Mouse (Mus musculus): Measurements from ENCODE around the gene Btbd9.

The Btbd9 gene

DNA sequence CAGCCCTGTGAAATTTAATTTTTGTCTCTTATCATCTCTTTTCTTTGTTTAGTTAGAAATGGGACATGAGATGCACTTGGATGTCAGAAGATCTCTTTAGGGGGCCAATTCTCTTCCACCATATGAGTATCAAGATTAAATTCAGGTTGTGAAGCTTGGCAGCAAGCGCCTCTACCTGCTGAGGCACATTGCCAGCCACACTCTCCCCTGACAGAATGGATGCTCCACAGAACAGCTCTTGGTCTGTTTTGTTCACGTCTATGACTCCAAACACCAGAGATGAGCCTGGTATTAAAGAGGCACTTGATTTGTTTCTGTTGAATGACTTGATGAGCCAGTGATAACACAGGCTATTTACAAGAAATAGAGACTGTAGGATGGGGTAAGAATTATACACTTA is 13.5 kb downstream of the Btbd9 start:
- no peak for DNase-seq (ENCODE audit: low read depth in 2 of 2, low spot score in 2 of 2)

DNA sequence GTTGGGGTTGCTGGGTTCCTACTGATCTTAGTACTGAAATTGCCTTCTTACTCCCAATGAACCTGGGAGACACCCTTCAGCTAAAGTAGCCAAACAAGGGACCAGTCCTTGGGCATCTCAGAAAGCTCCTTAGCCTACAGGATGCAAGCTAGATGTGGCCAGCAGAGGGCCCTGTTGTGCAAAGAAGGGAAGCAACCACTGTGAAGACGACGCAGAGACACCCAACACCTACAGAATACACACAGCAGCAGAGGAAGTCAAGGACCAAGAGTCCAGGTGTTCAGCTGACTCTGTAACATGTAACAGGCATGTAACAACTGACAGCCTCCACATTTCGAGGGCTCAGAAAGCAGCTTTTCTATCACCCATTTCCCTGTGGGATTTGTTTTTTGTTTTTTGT is 16.8 kb downstream of the Btbd9 start:
- DNase-seq (ENCODE audit: low read depth in 2 of 2, low spot score in 2 of 2), result peak; percentile 77 to 83

DNA sequence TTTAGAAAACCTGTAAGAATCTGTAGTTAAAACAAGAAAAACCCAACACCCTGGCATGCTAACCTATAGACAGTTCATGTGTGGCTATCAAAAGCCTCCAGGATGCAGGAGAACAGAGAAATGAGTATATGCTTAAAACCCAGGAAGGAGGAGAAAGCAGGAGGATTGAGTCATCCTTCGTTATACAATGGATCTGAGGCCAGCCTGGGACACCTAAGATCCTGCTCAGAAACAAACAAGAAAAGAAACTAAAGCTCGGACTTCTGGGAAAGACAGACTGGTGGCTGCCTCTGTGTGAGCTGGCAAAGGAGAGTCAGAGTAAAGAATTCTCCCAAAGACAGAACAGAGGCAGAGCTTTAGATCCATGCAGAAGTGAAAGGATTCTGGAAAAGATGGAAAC is 17.7 kb downstream of the Btbd9 start:
- no peak for DNase-seq (ENCODE audit: low read depth in 2 of 2, low spot score in 2 of 2)

DNA sequence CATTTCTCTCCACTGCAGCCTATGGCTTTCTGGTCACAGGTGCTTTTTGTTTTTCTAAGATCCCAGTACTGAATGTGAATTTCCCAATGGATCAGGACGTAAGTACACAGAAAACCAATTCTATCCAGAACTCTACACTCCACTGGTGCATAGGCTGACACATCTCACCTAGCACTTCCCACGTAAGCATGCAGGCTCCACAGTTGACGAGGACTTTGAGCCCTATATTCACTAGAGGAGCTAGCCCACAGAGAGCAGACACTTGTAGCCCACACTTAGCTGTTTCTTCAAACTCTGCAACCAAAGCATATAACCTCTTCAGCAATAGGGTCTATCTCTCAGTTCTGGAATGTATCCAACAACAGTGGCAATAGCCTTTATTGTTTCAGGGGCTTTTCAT is 19.8 kb downstream of the Btbd9 start:
- no peak for DNase-seq (ENCODE audit: low read depth in 2 of 2, low spot score in 2 of 2)

DNA sequence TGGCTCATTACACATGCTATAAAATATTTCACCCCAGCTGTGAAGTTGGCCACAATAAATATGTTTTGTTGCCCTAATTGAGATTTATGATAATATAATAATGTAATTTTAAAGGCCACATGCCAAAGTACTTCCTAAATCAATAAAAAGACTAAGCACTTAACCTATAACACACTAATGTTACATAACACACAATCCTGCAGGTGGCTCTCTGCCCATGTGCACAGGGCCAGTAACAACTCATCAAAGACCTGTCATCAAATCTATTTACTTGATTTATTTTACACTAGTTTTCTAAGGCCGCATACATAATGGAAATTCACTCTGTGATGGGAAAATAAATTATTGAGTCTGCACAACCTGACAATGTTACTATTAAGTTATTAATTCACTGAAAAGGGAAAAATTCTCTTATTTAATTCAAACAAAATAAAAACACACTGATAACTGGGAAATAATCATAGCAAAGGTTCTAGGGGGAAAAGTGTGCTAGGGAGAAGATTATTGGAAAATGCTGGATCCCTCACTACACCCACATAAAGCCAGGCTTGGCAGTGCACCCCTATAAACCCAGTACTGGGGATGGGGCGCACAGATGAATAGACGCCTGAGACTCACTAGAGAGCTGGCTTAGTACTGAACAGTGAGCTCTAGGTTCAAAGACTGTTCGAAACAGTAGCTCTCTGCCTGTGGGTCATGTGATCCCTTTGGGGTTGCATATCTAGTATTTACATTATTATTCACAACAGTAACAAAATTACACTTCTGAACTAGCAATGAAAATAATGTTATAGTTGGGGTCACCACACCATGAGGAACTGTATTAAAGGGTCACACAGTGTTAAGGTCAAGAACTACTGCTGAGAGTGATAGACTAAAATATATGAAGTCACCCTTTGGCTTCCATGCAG is 23.0 kb downstream of the Btbd9 start:
- DNase-seq (ENCODE audit: low read depth in 2 of 2, low spot score in 2 of 2), result no peak

DNA sequence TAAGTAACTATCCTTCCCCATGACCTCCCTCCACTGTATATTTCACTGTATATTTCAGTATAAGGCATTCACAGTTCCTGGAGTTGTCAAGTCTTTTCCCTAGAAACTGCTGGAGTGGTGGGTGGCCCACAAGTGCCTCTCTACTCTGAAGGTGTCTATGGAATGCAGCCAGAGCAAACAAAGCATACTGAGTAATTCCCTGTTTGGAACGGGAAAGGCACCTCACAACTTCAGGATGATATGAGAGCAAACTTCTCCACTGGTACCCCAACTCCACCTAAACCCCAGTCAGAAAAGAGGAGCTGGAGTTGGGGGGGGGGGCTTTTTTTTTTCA is 25.5 kb downstream of the Btbd9 start:
- DNase-seq (ENCODE audit: low read depth in 2 of 2, low spot score in 2 of 2), result no peak

DNA sequence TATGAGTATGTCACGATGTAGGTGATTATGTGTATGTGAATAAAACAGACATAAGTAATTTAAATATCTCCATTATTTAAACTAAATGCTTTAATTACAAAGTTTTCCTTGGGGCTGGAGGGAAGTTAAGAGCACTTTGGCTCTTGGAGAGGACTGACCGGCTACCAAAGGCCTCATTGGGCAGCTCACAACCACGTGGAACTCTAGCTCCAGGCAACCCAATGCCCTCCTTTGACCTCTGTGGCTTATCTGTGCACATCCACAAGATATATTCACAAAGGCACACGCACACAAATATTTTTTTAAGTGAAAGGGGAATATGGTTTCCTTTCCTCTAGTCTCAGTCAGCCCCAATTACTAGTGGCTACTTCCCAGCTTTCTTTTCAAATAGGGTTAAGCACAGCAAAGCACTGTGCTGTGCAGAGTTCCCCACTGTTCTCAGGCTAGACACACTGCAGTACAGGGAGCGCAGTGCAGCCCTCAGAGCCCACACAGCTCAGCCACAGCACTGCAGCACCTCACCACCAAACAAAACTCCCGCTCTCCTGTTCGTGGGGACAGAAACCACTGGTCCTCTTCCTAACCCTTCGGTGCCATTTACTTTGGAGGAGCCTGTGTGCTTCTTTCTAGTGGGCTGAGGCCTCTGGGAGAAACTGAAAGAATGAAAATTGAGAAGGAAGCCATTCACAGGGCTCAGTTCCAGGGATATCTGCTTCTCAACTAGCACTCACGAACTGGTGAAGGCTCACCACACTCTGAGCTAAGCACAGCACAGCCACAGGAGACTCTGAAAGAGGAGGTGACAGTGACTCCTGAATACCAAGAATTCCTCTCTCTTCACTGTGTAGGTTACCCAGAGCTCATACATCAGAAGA is 26.2 kb downstream of the Btbd9 start:
- no peak for DNase-seq (ENCODE audit: low read depth in 2 of 2, low spot score in 2 of 2)

DNA sequence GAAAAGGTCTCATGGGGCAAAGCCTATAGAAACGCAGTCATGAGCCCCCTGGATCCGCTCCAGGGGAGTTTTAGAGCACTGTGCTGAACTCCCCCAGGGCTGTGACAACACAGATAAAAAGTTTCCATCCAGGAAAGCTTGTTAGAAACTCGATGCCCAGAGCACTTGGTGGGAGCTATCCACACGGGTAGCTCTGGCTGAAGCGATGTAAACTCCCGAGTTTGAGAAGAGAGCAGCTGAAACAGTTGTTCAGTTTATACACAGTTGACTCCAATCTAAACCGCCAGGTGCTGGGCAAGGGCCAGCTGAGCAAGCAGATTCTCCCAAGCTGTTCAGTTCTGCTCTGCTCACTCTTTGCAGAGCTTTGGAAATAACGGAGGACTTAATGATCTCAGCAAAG is 37.2 kb downstream of the Btbd9 start:
- DNase-seq (ENCODE audit: low read depth in 2 of 2, low spot score in 2 of 2), result no peak

DNA sequence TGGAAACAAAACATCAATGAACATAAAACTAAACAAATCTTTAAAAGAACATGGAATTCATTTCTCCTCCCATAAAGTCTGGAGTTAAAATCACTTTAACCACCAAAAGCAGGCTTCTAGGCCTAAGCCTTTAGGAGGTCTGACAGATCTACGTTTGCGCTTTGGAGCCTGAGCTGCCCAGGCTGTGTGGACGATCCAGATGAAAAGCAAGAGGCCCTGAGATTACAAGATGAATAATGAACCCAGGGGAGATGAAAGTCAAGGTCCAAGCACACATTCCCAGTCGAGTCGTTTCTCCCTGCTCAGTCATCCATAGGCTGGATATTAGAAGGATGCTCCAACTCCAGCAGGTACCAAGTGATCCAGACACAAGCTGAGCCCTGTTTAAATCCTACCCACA is 39.6 kb downstream of the Btbd9 start:
- DNase-seq (ENCODE audit: low read depth in 2 of 2, low spot score in 2 of 2), result no peak

DNA sequence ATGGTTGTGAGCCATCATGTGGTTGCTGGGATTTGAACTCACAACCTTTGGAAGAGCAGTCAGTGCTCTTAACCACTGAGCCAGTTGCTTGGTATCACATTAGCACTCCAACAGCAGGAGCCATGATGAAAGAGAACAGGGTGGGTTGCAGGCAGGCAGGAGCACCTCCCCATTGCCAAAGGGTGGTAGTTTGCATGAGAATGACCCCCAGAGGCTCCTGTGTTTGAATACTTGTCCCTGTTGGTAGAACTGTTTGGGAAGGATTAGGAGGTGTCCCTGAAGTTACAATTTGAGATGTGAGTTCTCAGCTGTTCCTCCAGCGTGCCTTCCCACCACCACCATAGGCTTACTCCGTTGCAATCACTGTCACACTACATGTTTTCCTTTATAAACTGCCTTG is 43.2 kb downstream of the Btbd9 start:
- DNase-seq (ENCODE audit: low read depth in 2 of 2, low spot score in 2 of 2), result no peak

DNA sequence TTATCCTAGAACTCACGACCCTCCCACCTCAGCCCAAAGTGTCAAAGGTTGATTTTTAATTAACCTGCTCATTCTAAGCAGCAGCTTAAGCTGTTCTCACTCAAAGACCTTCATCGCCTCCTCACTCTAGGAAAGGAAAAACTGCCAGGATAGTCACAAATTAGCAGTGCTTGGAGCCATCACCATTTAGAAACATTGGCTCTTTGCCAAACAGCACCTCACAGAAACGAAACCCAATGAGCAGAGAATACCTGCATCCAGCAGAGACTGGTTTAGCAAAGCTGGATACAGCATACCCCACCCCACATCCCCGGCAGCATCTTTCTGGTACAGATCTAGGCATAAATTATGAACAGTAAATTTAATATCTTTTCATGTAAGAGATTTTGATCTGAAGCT is 45.7 kb downstream of the Btbd9 start:
- no peak for DNase-seq (ENCODE audit: low read depth in 2 of 2, low spot score in 2 of 2)

DNA sequence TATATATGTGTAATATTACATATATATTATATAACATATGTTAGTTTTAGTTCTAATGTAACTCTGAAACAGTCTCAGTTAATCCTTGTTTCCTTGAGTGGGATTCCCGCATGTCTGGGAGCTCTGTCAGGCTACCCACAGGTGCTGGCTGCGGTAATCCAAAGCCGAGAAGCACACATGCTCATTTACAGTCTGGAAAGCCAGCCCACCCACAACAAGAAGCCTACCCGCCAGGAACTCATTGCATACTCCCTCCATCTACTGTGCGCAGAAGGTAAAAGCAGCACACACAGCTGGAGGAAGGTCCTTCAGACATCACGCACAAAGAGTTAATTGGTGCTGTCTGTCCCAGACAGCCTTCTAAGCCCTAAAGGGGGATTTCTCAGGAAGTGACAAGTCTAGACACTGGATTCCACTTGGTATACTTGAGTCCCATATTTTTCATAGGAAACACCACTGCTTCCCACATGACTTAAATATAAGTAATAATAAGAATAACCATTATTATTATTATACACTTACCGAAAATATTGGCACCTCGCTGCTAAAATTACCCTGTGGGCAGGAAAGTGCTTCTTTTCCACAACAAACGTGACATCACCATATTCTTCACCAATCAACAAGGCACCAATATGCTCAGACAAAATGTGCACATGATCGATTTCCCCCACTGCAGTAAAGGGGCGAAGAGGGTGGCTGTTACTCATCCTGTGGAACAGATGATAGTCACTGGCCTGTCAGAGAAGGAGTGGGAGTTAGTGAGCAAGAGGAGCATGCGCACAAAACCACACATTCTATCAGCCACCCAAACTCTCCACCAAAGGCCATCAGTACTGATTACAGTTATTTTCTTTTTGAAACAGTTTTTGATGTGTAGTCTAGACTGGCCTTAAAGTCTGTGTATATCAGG is 46.4 kb downstream of the Btbd9 start:
- DNase-seq (ENCODE audit: low read depth in 2 of 2, low spot score in 2 of 2), result no peak

DNA sequence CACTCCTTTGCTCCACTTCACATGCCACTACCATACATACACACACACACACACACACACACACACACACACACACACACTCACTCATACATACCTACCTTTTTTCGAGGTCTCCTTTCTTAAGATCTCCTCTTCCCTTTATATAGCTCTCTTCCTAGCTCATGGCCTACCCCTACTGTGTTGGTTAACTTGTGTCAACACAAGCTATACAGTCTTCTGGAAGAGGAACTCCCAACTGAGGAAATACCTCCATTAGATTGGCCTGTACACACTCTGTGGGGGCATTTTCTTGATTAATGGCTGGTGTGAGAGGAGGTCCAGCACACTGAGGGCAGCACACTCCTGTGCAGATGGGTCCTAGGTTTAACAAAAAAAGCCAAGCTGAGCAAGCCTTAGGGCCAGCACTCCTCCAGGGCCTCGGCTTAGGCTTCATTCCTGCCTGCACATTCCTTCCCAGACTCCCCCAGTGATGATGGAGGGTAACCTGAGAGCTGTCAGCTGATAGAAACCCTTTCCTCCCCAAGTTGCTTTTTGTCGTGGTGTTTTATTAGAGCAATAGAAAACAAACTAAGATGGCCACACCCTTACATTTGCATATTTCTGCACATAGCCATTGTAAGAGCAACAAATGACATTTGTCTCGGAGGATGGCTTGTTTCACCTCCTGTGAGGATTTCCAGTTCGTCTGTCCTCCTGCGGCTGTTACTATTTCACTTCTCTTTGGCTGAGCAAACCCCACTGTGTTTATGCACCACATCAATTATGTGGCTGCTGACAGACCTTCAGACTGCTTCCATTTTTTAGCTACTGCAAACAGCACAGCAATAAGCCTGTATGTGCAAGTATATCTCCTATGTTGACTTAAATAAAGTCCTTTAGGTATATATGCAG is 50.6 kb downstream of the Btbd9 start:
- no peak for DNase-seq (ENCODE audit: low read depth in 2 of 2, low spot score in 2 of 2)

DNA sequence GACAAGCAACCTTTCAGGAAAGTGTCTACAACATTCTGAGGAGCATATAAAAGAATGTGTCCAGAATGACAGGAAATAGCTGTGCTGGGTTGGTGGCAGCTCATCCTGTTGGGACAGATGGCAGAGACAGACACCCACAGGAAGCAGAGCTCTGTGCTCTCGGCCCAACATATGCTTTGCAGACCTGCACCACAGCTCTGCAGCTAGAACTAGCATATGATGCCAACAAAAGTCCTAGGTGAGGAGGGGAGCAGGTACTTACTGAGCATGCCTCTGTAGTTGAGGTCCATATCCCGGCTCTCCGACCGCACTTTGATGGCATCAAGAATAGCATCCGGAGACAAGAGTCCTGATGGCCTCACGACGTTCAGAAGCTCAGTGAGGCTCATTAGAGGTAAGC is 51.8 kb downstream of the Btbd9 start:
- DNase-seq (ENCODE audit: low read depth in 2 of 2, low spot score in 2 of 2), result no peak

DNA sequence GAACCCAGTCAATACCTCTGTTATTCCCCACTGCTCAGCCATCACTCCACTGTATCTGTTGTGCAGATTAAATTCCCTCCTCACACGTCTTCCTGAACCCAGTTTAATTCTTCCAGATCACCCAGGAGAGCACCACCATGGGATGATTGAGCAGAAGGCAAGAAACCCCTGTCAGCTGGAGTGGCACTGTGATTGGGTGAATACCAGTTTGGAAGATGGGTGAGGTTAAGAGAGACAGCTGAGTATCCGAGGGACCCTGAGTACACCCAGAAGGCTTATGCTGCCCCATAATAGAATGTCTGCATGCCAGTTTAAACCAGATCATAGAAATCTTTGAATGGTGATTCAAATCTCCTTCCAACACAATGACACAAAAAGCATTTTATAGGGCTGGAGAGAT is 52.5 kb downstream of the Btbd9 start:
- no peak for DNase-seq (ENCODE audit: low read depth in 2 of 2, low spot score in 2 of 2)

DNA sequence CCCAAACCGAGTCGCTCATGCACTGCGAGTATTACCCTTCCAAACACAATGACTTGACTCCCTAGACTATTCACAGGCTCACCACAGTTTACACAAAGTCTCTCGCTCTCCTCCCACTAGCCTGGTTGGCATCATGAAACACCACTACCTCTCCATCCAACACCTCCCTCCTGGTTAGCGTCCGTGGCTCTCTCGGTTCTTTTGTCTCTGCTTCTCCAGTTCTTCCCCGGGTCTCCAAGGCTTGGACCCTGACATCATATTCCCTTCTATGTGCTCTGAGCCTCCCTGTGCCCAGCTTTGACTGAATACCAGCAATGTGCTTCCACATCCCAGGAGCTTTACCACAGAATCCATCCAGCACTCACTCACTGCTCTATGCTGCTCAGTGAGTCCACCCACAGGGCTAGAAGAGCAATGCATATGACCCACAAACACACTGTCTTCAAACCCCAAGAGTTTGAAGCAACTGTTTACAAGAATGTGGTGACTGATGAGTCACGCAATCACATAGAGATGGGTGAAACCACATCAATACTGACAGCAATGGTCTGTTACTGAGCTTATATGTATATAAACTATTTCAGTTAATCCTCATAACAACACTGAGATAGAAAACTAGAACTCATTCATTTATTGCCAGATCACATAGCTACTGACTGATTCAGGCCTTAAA is 53.7 kb downstream of the Btbd9 start:
- no peak for DNase-seq (ENCODE audit: low read depth in 2 of 2, low spot score in 2 of 2)

DNA sequence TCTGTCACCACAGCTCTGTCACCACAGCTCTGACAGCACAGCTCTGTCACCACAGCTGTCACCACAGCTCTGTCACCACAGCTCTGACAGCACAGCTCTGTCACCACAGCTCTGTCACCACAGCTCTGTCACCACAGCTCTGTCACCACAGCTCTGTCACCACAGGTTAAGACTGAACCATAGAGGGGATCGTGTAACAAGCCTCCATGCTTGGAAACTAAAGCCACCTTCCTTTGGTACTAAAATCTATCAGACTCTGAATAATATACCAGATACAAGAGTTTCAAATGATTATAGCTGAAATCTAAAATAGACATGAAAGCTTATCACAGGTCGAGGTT is 57.1 kb downstream of the Btbd9 start:
- peak in 1 of 2 experiments; percentile 47 for DNase-seq (ENCODE audit: low read depth in 2 of 2, low spot score in 2 of 2)

DNA sequence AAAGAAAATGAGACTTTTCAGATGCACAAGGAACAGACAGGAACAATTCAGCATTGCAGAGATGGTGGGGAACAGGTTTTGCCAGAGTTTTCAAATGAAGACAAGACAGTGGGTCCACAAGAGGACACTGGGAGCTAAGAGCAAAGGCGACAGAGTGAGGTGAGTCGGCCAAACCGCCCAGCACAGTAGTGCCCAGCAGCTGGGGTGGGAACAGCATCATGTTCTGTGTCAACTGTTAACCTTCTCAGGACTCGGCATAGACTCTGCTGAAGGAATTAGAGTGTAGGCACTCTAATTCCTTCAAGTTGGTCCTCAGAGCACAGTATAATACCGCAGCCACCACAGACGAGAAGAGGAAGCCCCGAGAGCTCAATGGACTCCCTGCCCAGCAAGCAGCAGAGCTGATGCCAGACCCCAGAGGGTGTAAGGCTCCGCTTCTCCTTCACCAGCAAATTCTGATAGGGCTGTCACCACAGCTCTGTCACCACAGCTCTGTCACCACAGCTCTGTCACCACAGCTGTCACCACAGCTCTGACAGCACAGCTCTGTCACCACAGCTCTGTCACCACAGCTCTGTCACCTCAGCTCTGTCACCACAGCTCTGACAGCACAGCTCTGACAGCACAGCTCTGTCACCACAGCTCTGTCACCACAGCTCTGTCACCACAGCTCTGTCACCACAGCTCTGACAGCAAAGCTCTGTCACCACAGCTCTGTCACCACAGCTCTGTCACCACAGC is 57.7 kb downstream of the Btbd9 start:
- peak in 1 of 2 experiments; percentile 57 for DNase-seq (ENCODE audit: low read depth in 2 of 2, low spot score in 2 of 2)

Data from CD8-positive naive resting alpha-beta T cell, adult 2 months (primary cell).